Mouse (Mus musculus): ENCODE data around the gene Smad6.

GRCm38 (mm10) chr9:63992761-63993160, 29.1 kb downstream of the Smad6 start:
- TF ChIP-seq CHD2 (IDR thresholded peaks at IDR 0.05; ENCODE audit: low read depth, low read length) (no peak), ZNF384 (IDR thresholded peaks at IDR 0.05; ENCODE audit: low read depth, low read length) (no peak), MAFK (IDR thresholded peaks at IDR 0.05; ENCODE audit: insufficient read depth, low read depth, low read length) (no peak), ZC3H11A (IDR thresholded peaks at IDR 0.05; ENCODE audit: borderline replicate concordance, low read depth, low read length) (no peak)

All from ES-E14 (cell line).